Mouse (Mus musculus) heart, embryonic 15.5 days (tissue): ENCODE results near the gene Ms4a4b. TPM values are rescaled to one million over a fixed set of nuclear protein-coding genes. Genes with fewer than 3 reads are reported as not detected.
"Not testable (repeated sequence)": the region's sequence is repeated elsewhere in the genome, so short reads cannot be mapped to it uniquely, and the experiment has no call there.

Experiments
- ATAC-seq: fragments of 200-750 bp; cut with Nextera tagmentation; replicated peaks from 2 replicates; pipeline ENCODE4 v1.8.0; 2017; ENCODE audit warnings: low read depth, moderate TSS enrichment; ENCODE audit not compliant: insufficient number of reproducible peaks, insufficient read depth, low FRiP score
- H3K27ac ChIP-seq: fragments of 300-500 bp; sonication (generic); 2 replicates; pipeline ENCODE4 v1.5.1; 2015; ENCODE audit warnings: mild to moderate bottlenecking, inconsistent platforms
- H3K27me3 ChIP-seq: fragments of 300-500 bp; sonication (generic); 2 replicates; pipeline ENCODE4 v1.6.1; 2015; ENCODE audit warnings: inconsistent platforms
- H3K36me3 ChIP-seq: fragments of 300-500 bp; sonication (generic); 2 replicates; pipeline ENCODE4 v1.6.1; 2015; ENCODE audit warnings: mild to moderate bottlenecking, inconsistent platforms
- H3K4me1 ChIP-seq: fragments of 300-500 bp; sonication (generic); replicated peaks from 2 replicates; pipeline ENCODE4 v1.6.1; 2015; ENCODE audit warnings: inconsistent platforms
- H3K4me2 ChIP-seq: fragments of 300-500 bp; sonication (generic); 2 replicates; pipeline ENCODE4 v1.6.1; 2015; ENCODE audit warnings: inconsistent platforms, mild to moderate bottlenecking, moderate library complexity
- H3K4me3 ChIP-seq: fragments of 300-500 bp; sonication (generic); 2 replicates; pipeline ENCODE4 v1.5.1; 2015; ENCODE audit warnings: mild to moderate bottlenecking, inconsistent platforms
- H3K9ac ChIP-seq: fragments of 300-500 bp; sonication (generic); 2 replicates; pipeline ENCODE4 v1.6.1; 2015; ENCODE audit warnings: mild to moderate bottlenecking, inconsistent platforms
- H3K9me3 ChIP-seq: fragments of 300-500 bp; sonication (generic); replicated peaks from 2 replicates; pipeline ENCODE4 v1.6.1; 2016; ENCODE audit warnings: inconsistent platforms
- WGBS: fragments of 180-500 bp; shearing (Covaris S2); methylation state at CpG from one replicate; pipeline ENCODE4 v1.1.7; 2015; ENCODE audit warnings: mixed read lengths; 5-methylcytosine and 5-hydroxymethylcytosine counted together
- polyA plus RNA-seq: library from polyadenylated mRNA; unstranded; fragments of >200 nt; fragmentation: Nextera tagmentation; extraction: Ambion mirVana; gene quantifications from 2 replicates; pipeline ENCODE4 v1.2.1, GENCODE M21; 2015

Ms4a4b gene
- polyA plus RNA-seq = 0.16 and 1.5 TPM in 2 replicates

GRCm38 (mm10) chr19:11443338-11443737 lies at the start of gene Ms4a4b:
TSS of gene Ms4a4b (plus strand) at chr19:11443553.
- Histone ChIP-seq H3K36me3 (no peaks in the 10 kb centered on the region), H3K9me3 (no peaks in the 10 kb centered on the region), H3K4me1 (no peaks in the 10 kb centered on the region), H3K4me3 (no peak within 1 kb of the TSS), H3K27me3 (no peaks in the 10 kb centered on the region), H3K27ac (no peak within 1 kb of the TSS), H3K9ac (no peak within 1 kb of the TSS), H3K4me2 (no peak within 1 kb of the TSS)
- ATAC-seq = no peak

GRCm38 (mm10) chr19:11395769-11396168 lies 47.6 kb upstream of the Ms4a4b start:
- no peaks in the 10 kb centered on the region for H3K4me1 ChIP-seq
- no peak overlapping the region for H3K27ac ChIP-seq
- H3K9me3 ChIP-seq = no peaks in the 10 kb centered on the region
- H3K4me3 ChIP-seq = no peak overlapping the region
- no peaks in the 10 kb centered on the region for H3K36me3 ChIP-seq
- H3K9ac ChIP-seq = no peak overlapping the region
- no peaks in the 10 kb centered on the region for H3K27me3 ChIP-seq
- ATAC-seq = no peak
- H3K4me2 ChIP-seq = no peak overlapping the region

- ATAC-seq = no peak
- no peak within 1 kb of the TSS for H3K4me3 ChIP-seq
- H3K27me3 ChIP-seq = no peaks in the 10 kb centered on the region
- no peak within 1 kb of the TSS for H3K9ac ChIP-seq
- no peak within 1 kb of the TSS for H3K27ac ChIP-seq
- no peak within 1 kb of the TSS for H3K4me2 ChIP-seq
- WGBS = 68% methylated on average over 3 of the region's 3 CpGs
- H3K9me3 ChIP-seq = no peaks in the 10 kb centered on the region
- H3K36me3 ChIP-seq = no peaks in the 10 kb centered on the region
- H3K4me1 ChIP-seq = no peaks in the 10 kb centered on the region
Observed at GRCm38 (mm10) chr19:11404527-11404926, 38.8 kb upstream of the Ms4a4b start, which contains the start of gene Ms4a4c. TSS of gene Ms4a4c (plus strand) at chr19:11404770.

GRCm38 (mm10) chr19:11407428-11407827 lies 35.9 kb upstream of the Ms4a4b start:
- Histone ChIP-seq H3K4me3 (no peak overlapping the region), H3K4me2 (no peak overlapping the region), H3K4me1 (no peaks in the 10 kb centered on the region), H3K9ac (no peak overlapping the region), H3K9me3 (no peaks in the 10 kb centered on the region), H3K36me3 (no peaks in the 10 kb centered on the region), H3K27me3 (no peaks in the 10 kb centered on the region), H3K27ac (no peak overlapping the region)
- ATAC-seq = no peak

GRCm38 (mm10) chr19:11408591-11408990 lies 34.8 kb upstream of the Ms4a4b start:
- 81% methylated on average over 1 of the region's 1 CpGs for WGBS
- no peaks in the 10 kb centered on the region for H3K4me1 ChIP-seq
- no peak for ATAC-seq

GRCm38 (mm10) chr19:11411640-11412039 lies 31.7 kb upstream of the Ms4a4b start:
- no peak overlapping the region for H3K4me2 ChIP-seq
- WGBS = 71% methylated on average over 1 of the region's 1 CpGs
- no peaks in the 10 kb centered on the region for H3K36me3 ChIP-seq
- H3K27ac ChIP-seq = no peak overlapping the region
- no peaks in the 10 kb centered on the region for H3K4me1 ChIP-seq
- H3K9me3 ChIP-seq = no peaks in the 10 kb centered on the region
- H3K4me3 ChIP-seq = no peak overlapping the region
- H3K27me3 ChIP-seq = no peaks in the 10 kb centered on the region
- no peak for ATAC-seq
- no peak overlapping the region for H3K9ac ChIP-seq

More at GRCm38 (mm10) chr19:11408591-11408990, 34.8 kb upstream of the Ms4a4b start:
- no peaks in the 10 kb centered on the region for H3K27me3 ChIP-seq
- no peak overlapping the region for H3K27ac ChIP-seq
- H3K9ac ChIP-seq = no peak overlapping the region
- H3K36me3 ChIP-seq = no peaks in the 10 kb centered on the region
- H3K4me3 ChIP-seq = no peak overlapping the region
- no peaks in the 10 kb centered on the region for H3K9me3 ChIP-seq
- no peak overlapping the region for H3K4me2 ChIP-seq

GRCm38 (mm10) chr19:11414084-11414483 lies 29.3 kb upstream of the Ms4a4b start:
- no peak overlapping the region for H3K9ac ChIP-seq

GRCm38 (mm10) chr19:11415581-11415980 lies 27.8 kb upstream of the Ms4a4b start:
- 62% methylated on average over 3 of the region's 3 CpGs for WGBS
- H3K36me3 ChIP-seq = no peaks in the 10 kb centered on the region
- no peak overlapping the region for H3K27ac ChIP-seq
- no peak overlapping the region for H3K4me2 ChIP-seq
- no peaks in the 10 kb centered on the region for H3K4me1 ChIP-seq
- no peak overlapping the region for H3K4me3 ChIP-seq
- no peaks in the 10 kb centered on the region for H3K9me3 ChIP-seq
- ATAC-seq = no peak
- no peaks in the 10 kb centered on the region for H3K27me3 ChIP-seq
- no peak overlapping the region for H3K9ac ChIP-seq

More at GRCm38 (mm10) chr19:11414084-11414483, 29.3 kb upstream of the Ms4a4b start:
- H3K36me3 ChIP-seq = no peaks in the 10 kb centered on the region
- no peaks in the 10 kb centered on the region for H3K9me3 ChIP-seq
- ATAC-seq = no peak
- no peak overlapping the region for H3K4me2 ChIP-seq
- H3K27ac ChIP-seq = no peak overlapping the region
- H3K4me3 ChIP-seq = no peak overlapping the region
- no peaks in the 10 kb centered on the region for H3K4me1 ChIP-seq
- WGBS = 73% methylated on average over 1 of the region's 1 CpGs
- H3K27me3 ChIP-seq = no peaks in the 10 kb centered on the region

- WGBS = 70% methylated on average over 3 of the region's 3 CpGs
- ATAC-seq = not testable (repeated sequence)
Observed at GRCm38 (mm10) chr19:11418865-11419264, 24.5 kb upstream of the Ms4a4b start.

GRCm38 (mm10) chr19:11431209-11431608 lies 12.1 kb upstream of the Ms4a4b start:
- H3K9me3 ChIP-seq, H3K4me3 ChIP-seq, H3K36me3 ChIP-seq, ATAC-seq, H3K27me3 ChIP-seq, H3K4me1 ChIP-seq, H3K4me2 ChIP-seq, H3K9ac ChIP-seq, H3K27ac ChIP-seq: not testable (repeated sequence)
- 88% methylated on average over 1 of the region's 1 CpGs for WGBS

More at GRCm38 (mm10) chr19:11418865-11419264, 24.5 kb upstream of the Ms4a4b start:
- not testable (repeated sequence) for H3K27ac ChIP-seq, H3K9ac ChIP-seq, H3K4me2 ChIP-seq, H3K27me3 ChIP-seq, H3K36me3 ChIP-seq, H3K4me3 ChIP-seq, H3K4me1 ChIP-seq, H3K9me3 ChIP-seq

- Histone ChIP-seq H3K36me3 (no peaks in the 10 kb centered on the region), H3K4me3 (no peak overlapping the region), H3K9me3 (no peaks in the 10 kb centered on the region), H3K9ac (no peak overlapping the region), H3K27ac (no peak overlapping the region), H3K27me3 (no peaks in the 10 kb centered on the region), H3K4me2 (no peak overlapping the region), H3K4me1 (no peaks in the 10 kb centered on the region)
- WGBS = 77% methylated on average over 4 of the region's 4 CpGs
- no peak for ATAC-seq
Observed at GRCm38 (mm10) chr19:11435058-11435834, 8.1 kb upstream of the Ms4a4b start.

- no peaks in the 10 kb centered on the region for H3K9me3 ChIP-seq
- H3K4me3 ChIP-seq = no peak overlapping the region
- H3K4me2 ChIP-seq = no peak overlapping the region
- ATAC-seq = no peak
- no peaks in the 10 kb centered on the region for H3K4me1 ChIP-seq
- H3K9ac ChIP-seq = no peak overlapping the region
- H3K27ac ChIP-seq = no peak overlapping the region
- WGBS = 75% methylated on average over 5 of the region's 5 CpGs
- H3K27me3 ChIP-seq = no peaks in the 10 kb centered on the region
- no peaks in the 10 kb centered on the region for H3K36me3 ChIP-seq
Observed at GRCm38 (mm10) chr19:11443964-11444363, 611 bp downstream of the Ms4a4b start.
